Mouse (Mus musculus): ENCODE measurements around the gene Fbxw26. TPM values are rescaled to one million over a fixed set of nuclear protein-coding genes. Genes with fewer than 3 reads are reported as not detected.
"Not testable (repeated sequence)": the region's sequence is repeated elsewhere in the genome, so short reads cannot be mapped to it uniquely, and the experiment has no call there.

Fbxw26 gene
- not detected in 2 replicates for polyA plus RNA-seq (2015; fragmentation: Nextera tagmentation; extraction: Ambion mirVana)

GRCm38 (mm10) chr9:109745989-109746388, at the start of gene Fbxw26:
Fbxw26 (minus strand) TSS chr9:109746089.
- not testable (repeated sequence) for H3K4me1 ChIP-seq (replicated peaks); H3K36me3 ChIP-seq; ATAC-seq (ENCODE audit: low FRiP score); H3K9ac ChIP-seq; H3K27me3 ChIP-seq; H3K4me2 ChIP-seq; H3K4me3 ChIP-seq; H3K27ac ChIP-seq; H3K9me3 ChIP-seq
- WGBS: 92% methylated on average over 3 of the region's 3 CpGs

- Histone ChIP-seq H3K27me3 (no peaks in the 10 kb centered on the region), H3K4me3 (no peak overlapping the region), H3K9ac (no peak overlapping the region), H3K4me1 (replicated peaks) (no peaks in the 10 kb centered on the region), H3K9me3 (no peaks in the 10 kb centered on the region), H3K27ac (no peak overlapping the region), H3K36me3 (no peaks in the 10 kb centered on the region), H3K4me2 (no peak overlapping the region)
- ATAC-seq (ENCODE audit: low FRiP score): no peak
- WGBS: 79% methylated on average over 2 of the region's 2 CpGs
Measured at GRCm38 (mm10) chr9:109795221-109795620, 49.3 kb upstream of the Fbxw26 start.

DNA sequence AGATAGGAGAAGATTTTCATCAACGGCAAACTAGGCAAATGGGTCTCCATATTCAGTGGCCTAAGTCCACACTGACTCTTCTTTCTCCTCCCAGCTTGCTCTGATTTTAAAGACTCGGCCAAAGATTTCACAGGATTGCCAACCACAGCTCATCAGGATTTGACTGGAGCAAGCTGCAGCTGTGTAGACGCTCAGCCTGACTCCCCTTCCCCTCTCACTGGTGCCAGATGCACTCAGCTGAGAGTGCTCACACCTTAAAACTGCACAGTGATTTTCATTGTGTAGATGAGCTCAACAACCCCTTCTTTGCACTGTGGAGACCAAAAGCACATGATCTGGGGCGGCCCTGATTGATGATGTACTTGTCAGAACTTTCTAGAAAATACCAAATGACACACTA, 44.7 kb upstream of the Fbxw26 start, which contains the start of gene Fbxw27:
Gene Fbxw27, minus strand, starts transcription at position 101 of the 400 bp plus-strand sequence.
- not testable (repeated sequence) for H3K4me3 ChIP-seq; H3K4me1 ChIP-seq (replicated peaks); H3K4me2 ChIP-seq; H3K9ac ChIP-seq; H3K36me3 ChIP-seq; ATAC-seq (ENCODE audit: low FRiP score); H3K27ac ChIP-seq; H3K27me3 ChIP-seq; H3K9me3 ChIP-seq
- WGBS: 93% methylated on average over 4 of the region's 4 CpGs

GRCm38 (mm10) chr9:109766841-109767240, 21.0 kb upstream of the Fbxw26 start:
- not testable (repeated sequence) for H3K9me3 ChIP-seq; H3K4me2 ChIP-seq; ATAC-seq (ENCODE audit: low FRiP score); H3K27me3 ChIP-seq; H3K27ac ChIP-seq; H3K9ac ChIP-seq; H3K36me3 ChIP-seq; H3K4me1 ChIP-seq (replicated peaks); H3K4me3 ChIP-seq
- WGBS: 73% methylated on average over 1 of the region's 1 CpGs

DNA sequence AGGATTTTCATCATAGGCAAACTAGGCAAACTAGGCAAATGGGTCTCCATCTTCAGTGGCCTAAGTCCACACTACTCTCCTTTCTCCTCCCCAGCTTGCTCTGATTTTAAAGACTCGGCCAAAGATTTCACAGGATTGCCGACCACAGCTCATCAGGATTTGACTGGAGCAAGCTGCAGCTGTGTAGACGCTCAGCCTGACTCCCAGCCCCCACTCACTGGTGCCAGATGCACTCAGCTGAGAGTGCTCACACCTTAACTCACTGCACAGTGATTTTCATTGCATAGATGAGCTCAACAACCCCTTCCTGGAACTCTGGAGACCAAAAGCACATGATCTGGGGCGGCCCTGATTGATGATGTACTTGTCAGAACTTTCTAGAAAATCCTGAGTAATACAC, 43.3 kb downstream of the Fbxw26 start, which contains the start of gene Fbxw18:
Gene Fbxw18, minus strand, starts transcription at position 101 of the 400 bp plus-strand sequence.
- H3K4me3 ChIP-seq; H3K27me3 ChIP-seq; H3K27ac ChIP-seq; H3K4me2 ChIP-seq; H3K36me3 ChIP-seq; H3K4me1 ChIP-seq (replicated peaks); H3K9me3 ChIP-seq; ATAC-seq (ENCODE audit: low FRiP score); H3K9ac ChIP-seq: not testable (repeated sequence)
- WGBS: 85% methylated on average over 4 of the region's 4 CpGs

DNA sequence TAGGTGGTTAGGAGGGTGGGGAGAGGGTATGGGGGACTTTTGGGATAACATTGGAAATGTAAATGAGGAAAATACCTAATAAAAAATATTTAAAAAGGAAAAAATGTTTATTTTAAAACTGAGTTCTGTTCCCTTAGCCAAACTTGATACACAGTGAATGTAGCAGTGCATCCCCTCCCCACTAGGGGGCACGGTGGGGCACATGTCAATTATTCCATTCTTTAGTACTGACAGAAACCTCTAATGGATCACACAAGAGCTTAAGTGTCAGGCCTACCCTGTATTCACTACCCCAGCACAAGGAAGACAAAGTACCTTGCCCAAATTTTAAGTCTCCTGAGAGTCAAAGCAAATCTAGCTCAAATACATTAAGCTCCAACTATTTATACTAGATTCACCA, 60.6 kb downstream of the Fbxw26 start:
- no peaks in the 10 kb centered on the region for H3K27me3 ChIP-seq
- no peak overlapping the region for H3K9ac ChIP-seq
- no peaks in the 10 kb centered on the region for H3K9me3 ChIP-seq
- H3K36me3 ChIP-seq: no peaks in the 10 kb centered on the region
- no peak for ATAC-seq (ENCODE audit: low FRiP score)
- 21% methylated on average over 1 of the region's 1 CpGs for WGBS
- no peak overlapping the region for H3K4me3 ChIP-seq
- no peaks in the 10 kb centered on the region for H3K4me1 ChIP-seq (replicated peaks)
- no peak overlapping the region for H3K4me2 ChIP-seq
- no peak overlapping the region for H3K27ac ChIP-seq

Other genes with a start within 250 kb of the Fbxw26 start
- not detected in 2 replicates for gene Fbxw15, start 177.8 kb downstream of the Fbxw26 start, polyA plus RNA-seq (2015; fragmentation: Nextera tagmentation; extraction: Ambion mirVana)
- gene Fbxw24, start 120.0 kb downstream of the Fbxw26 start, polyA plus RNA-seq (2015; fragmentation: Nextera tagmentation; extraction: Ambion mirVana): not detected in 2 replicates
- gene Fbxw25, start 81.4 kb downstream of the Fbxw26 start, polyA plus RNA-seq (2015; fragmentation: Nextera tagmentation; extraction: Ambion mirVana): not detected in 2 replicates
- gene Fbxw18, start 43.4 kb downstream of the Fbxw26 start, polyA plus RNA-seq (2015; fragmentation: Nextera tagmentation; extraction: Ambion mirVana): not detected in 2 replicates
- not detected in 2 replicates for gene Fbxw27, start 44.6 kb upstream of the Fbxw26 start, polyA plus RNA-seq (2015; fragmentation: Nextera tagmentation; extraction: Ambion mirVana)
- 1.6 TPM in 1 of 2 replicates, not detected in the other for gene Spink8, start 66.2 kb upstream of the Fbxw26 start, polyA plus RNA-seq (2015; fragmentation: Nextera tagmentation; extraction: Ambion mirVana)
- 65.7 and 69.1 TPM in 2 replicates for gene Nme6, start 86.7 kb upstream of the Fbxw26 start, polyA plus RNA-seq (2015; fragmentation: Nextera tagmentation; extraction: Ambion mirVana)
- 0.84 and 1.3 TPM in 2 replicates for gene Camp, start 103.5 kb upstream of the Fbxw26 start, polyA plus RNA-seq (2015; fragmentation: Nextera tagmentation; extraction: Ambion mirVana)
- gene Cdc25a, start 129.5 kb upstream of the Fbxw26 start, polyA plus RNA-seq (2015; fragmentation: Nextera tagmentation; extraction: Ambion mirVana): 18.0 and 18.5 TPM in 2 replicates
- 156 and 166 TPM in 2 replicates for gene Map4, start 185.4 kb upstream of the Fbxw26 start, polyA plus RNA-seq (2015; fragmentation: Nextera tagmentation; extraction: Ambion mirVana)

Data from hindbrain, embryonic 13.5 days (tissue).